Mouse (Mus musculus) cerebellum, postnatal 36 days (tissue): ENCODE data around the gene Samd5.
A peak's percentile ranks its signal among the peaks of the same experiment; 100 is the strongest.

Experiments
- DNase-seq, 2 experiments: peaks; one replicate each; pipeline ENCODE4 v3.0.0; 2021 to 2022; ENCODE audit warnings: mixed read lengths in 2 of 2

Samd5 gene

GRCm38 (mm10) chr10:9650050-9650825, 24.8 kb downstream of the Samd5 start:
- no peak for DNase-seq

DNA sequence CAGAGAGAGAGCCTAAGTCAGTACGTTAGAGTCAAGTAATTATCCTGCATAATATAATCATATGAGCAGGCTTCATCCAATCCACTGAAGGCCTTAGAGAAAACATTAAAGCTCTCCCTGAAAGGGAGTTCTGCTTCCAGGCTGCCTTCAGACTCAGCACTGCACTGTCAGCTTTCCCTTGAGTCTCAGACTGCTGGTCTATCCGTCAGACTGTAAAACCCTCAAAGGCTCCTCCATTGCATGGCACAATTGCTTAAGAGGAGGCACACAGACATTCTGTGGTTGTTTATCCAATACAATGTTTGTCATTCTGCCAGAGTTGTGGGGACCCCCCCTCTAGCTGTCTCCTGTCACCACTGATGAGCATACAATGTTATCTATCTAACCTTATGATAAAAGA, 26.5 kb downstream of the Samd5 start:
- DNase-seq = no peak

DNA sequence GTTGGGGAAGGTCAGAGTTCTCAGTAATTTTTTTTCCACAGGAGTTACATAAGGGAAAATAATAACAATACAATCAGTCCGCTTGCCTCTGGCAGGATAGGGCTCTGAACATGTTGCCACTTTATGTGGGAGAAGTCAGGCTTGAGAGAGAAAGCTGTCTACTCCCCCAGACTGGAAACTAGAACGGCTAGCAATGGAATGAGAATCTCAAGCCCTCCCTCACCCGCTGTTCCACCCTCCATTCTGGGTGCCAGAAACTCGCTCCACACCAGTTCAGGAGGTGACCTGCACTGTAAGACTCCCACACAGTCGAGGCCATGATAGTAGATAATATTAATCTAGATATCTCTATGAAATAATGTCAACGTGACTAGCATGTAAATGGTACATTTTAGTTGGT, 27.3 kb downstream of the Samd5 start:
- DNase-seq = no peak

DNA sequence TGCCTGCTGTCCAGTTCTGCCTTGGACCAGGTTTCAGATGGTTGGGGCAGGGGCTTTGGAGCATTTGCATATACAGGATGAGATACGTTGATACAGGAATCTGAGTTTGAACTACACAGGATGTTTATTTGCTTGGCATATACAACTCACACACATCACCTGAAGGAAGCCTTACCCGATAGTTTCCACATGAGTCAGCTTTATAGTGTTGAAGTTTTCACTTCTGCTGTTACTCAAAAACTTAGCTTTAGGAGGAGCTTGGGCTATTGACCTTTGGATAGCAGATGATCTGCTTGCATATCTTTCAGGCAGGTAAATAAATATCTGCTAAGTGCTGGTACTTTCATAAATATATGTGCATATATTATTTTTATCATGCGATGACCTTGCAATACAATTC, 28.6 kb downstream of the Samd5 start:
- DNase-seq = no peak

DNA sequence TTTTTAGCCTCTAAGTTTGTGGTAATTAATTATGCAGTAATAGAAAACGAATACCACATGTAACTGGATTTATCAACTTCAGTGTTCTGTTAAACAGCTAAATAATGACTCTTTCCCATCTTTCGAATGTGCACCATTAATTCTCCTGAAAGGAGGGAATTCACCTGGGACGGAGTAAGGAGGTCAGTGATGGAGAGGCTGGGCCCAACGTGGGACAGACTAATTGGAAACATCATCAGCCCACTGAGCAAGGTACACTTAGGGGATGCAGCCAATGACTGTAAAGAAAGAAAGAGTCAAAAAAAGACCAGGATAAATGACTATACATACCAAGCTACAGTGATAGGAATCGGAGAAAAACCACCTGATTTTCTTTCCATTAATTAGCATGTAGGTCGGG, 31.5 kb downstream of the Samd5 start:
- DNase-seq = no peak

DNA sequence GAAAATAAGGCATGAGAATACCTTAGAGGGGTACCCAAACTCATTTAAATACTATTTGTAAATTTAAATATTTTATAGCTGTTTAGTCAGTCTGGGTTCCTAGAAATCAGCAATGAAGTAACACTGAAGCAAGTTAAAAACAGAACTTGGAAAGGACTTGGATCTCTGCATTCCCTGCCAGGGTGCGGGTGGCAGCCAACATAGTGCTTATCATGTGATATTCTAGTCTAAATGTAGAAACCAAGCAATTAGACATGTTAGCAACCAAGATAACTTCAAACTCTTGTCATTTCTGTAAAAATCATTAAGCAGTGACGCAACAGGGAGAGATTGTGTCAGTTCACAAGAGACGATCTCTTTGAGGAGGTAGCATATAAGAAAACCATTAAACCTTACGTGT, 32.9 kb downstream of the Samd5 start:
- DNase-seq = no peak

DNA sequence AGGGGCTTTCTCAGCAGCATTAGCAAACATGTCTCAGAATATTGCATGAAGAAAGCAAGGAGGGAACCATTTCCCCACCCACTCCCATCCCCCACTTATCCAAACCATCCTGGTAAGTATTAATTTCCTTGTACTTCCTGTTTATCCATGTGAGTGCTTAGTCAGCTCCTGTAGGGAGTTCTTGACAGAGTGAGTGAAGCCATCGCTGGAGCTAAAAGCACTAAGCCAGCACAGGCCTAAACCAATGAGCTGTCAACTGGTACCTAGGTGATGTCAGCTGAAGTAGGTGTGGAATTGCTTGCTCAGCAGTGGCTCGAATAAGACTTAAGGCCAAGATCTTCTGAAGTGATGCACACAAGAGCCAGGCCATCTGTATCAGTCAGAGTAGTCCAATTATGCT, 34.3 kb downstream of the Samd5 start:
- no peak for DNase-seq

GRCm38 (mm10) chr10:9640056-9640455, 35.0 kb downstream of the Samd5 start:
- no peak for DNase-seq

DNA sequence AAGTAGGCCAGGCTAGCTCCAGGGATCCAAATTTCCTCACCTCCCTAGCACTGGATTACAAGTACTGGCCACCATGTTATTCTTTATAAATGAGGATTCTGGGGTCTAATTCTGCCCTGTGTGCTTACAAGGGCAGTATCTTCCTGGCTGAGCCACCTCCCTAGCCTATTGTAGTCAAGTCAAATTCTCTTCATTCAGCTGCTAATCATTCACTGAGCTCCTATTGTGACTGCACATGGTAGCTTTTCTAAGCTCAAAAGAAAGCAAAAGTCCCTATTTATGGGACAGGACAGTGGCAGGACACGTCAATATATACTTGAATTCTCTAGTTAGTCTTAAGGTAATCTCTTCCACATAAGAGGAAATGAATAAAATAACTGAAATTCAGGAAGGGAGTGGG, 49.7 kb downstream of the Samd5 start:
- no peak for DNase-seq

GRCm38 (mm10) chr10:9621926-9622688, 52.9 kb downstream of the Samd5 start:
- DNase-seq = no peak

- DNase-seq = no peak
Observed at GRCm38 (mm10) chr10:9621055-9621454, 54.0 kb downstream of the Samd5 start.

DNA sequence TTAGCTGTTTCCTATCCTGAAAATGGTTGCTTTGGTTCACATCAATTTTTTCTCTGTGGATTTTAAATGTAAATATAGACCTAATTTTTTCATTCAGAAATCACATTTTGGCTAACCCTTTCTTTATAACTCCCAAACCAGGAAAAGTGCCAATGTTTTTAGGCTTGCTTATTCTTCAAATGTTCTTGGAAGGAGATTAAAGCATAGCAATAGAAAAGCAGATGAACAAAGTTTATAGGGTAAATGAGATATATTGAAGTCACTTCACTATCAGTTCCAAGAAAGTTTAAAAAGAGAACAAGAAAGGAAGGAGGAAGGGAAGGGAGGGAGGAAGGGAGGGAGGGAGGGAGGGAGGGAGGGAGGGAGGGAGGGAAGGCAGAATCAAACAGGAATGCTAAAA, 60.0 kb downstream of the Samd5 start:
- DNase-seq = no peak

DNA sequence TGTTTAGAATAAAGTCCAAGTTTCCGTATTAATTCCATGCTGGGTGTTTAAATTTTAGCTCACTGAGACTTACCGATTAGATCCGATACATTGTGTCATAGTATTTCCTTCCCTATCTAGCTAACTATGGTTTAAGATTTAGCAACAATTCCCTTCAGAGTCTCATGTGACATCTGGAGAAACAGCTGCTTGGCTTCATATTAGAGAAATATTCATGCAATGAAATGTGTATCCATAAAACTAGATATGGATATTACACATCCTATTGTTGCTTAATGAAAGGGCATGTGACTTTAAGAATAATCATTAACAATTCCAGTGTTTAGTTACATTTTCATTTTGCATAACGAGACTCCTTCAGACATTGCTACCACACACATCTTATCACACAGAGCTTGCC, 66.2 kb downstream of the Samd5 start:
- no peak for DNase-seq

DNA sequence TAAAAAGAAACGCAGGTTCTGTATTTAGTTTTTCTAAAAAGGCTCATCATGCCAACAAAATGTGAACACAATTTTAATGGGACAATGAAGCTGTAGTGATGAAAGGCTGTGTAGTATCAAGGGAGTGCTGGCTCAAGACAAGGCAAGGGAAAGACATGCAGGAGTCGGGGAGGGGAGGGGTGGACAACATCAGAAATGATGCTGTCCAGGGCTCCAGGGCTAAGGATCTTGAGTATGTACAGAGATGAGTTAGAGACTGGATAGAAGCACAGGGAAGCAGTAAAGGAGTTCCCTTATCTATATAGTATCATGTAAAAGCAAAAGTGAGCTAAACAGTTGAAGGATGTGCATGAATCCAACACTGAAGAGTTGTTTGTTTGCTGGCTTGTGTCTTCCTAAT, 67.9 kb downstream of the Samd5 start:
- DNase-seq = no peak

DNA sequence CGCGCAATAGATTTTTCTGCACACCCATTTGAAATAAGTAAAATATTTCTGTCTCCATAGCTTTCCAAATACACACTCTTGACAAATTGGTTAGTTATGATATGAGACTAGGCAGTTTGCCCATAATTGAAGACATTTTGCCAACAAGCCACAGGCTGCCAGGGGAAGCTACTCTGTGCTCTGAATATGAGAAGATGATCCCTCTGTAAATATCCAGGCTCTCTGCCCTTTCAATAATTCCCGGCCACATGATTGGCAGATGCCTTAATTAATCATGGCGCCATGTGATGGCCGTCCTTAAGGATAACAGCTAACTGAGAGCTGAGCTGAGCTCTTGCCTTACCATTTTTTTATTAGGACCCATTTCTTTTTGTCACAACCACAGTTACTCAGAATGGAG, 69.4 kb downstream of the Samd5 start:
- peak; percentile 35 to 46 for DNase-seq

GRCm38 (mm10) chr10:9603290-9603689, 71.7 kb downstream of the Samd5 start:
- DNase-seq = no peak

DNA sequence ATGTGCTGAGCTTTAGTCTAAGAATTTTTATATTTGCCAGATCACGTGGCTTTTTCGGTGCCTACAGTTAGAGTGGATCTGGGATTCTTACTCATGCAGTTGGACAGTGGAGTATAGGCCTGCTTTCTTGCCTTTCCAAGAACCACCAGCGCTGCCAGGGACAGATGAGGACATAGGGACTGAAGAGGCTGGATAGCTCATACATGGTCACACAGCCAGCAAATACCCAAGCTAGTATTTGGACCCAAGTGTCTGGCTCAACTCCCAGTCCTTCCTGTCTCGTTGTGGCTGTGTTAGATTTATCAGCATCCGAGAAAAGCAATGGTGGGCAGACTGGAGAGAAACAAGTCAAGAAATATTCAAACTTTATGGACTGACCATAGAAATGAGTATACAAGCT, 72.2 kb downstream of the Samd5 start:
- no peak for DNase-seq

- no peak for DNase-seq
Observed at GRCm38 (mm10) chr10:9602389-9602788, 72.6 kb downstream of the Samd5 start.

GRCm38 (mm10) chr10:9596228-9596627, 78.8 kb downstream of the Samd5 start:
- DNase-seq = no peak

DNA sequence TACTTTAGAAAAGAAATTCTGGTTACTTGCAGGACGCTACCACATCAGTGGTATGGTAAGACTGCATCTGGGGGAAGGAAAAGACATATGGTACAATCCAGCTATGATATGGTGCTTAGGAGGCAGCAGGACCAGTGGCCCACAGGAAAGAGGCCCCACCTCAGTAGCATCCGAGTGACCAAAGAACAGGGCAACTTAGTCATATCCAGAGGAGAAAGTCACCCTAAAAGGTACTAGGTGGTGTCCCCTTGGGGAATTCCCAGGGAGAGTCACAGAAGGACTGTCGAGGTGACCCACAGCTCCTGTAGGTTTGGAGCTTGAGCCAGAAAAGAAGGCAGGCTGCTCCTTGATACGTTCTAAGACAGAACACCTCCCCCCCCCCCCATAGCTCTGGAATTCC, 80.3 kb downstream of the Samd5 start:
- no peak for DNase-seq

GRCm38 (mm10) chr10:9590606-9591005, 84.4 kb downstream of the Samd5 start:
- DNase-seq = no peak

DNA sequence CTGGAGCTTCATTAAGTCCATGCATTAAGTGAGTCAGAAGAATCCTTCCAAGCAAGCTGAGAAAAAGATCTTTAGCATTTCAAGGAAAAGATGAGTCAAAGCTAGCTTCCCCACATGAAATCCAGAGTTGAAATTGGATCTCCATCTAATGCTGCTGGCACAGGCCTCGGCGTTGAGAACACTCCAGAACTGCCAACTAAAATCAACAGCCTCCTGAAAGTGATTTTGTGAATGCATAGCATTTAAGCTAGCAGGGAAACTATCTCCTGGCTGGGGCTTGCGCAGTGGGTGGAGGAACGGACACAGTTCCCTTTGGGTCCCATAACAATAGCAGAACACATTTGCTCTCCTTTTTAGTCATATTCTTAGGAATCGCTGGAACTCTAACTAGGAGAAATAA, 88.7 kb downstream of the Samd5 start:
- DNase-seq = no peak

- no peak for DNase-seq
Observed at GRCm38 (mm10) chr10:9579374-9579773, 95.6 kb downstream of the Samd5 start.

- DNase-seq = peak; percentile 44 to 49
Observed at GRCm38 (mm10) chr10:9575605-9576004, 99.4 kb downstream of the Samd5 start.

- DNase-seq = no peak
Observed at GRCm38 (mm10) chr10:9574135-9574534, 100.9 kb downstream of the Samd5 start.
